Mouse (Mus musculus) adrenal gland, adult 8-10 months (tissue): ENCODE results near the gene A3galt2. TPM values are rescaled to one million over a fixed set of nuclear protein-coding genes. Genes with fewer than 3 reads are reported as not detected.
A peak's percentile ranks its signal among the peaks of the same experiment; 100 is the strongest.

ENCODE experiments used
- DNase-seq: peaks from one replicate; pipeline ENCODE4 v3.0.0; 2022
- total RNA-seq, 4 experiments: library from RNA; stranded (reverse); gene quantifications; 2 replicates each; pipeline ENCODE4 v1.2.4; 2022

A3galt2 gene
- total RNA-seq, 4 experiments from 2014 or later, result 0.14 to 0.34 (median 0.15) TPM

DNA sequence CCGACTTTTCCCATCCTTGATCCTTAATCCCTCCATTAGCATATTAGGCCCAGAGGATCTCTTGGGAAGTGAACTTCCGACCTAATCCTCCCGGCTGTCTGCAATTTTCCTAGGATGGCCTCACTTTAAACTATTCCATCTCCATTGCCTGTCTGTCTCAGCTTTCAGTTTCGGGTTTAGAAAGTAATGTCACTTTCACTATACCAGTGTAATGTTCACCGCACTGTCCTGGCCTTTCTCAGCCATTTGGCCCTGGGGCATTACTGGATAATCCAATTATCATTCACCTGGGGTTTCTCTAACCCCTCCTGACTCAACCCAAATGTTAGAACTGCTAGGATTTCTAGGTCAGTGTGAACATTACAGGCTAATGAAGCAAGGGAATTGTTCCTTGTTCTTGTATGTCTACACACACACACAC lies 26.7 kb upstream of the A3galt2 start:
- DNase-seq, result no peak

- no peak for DNase-seq
These were observed 26.0 kb upstream of the A3galt2 start for GRCm38 (mm10) chr4:128729033-128729708.

DNA sequence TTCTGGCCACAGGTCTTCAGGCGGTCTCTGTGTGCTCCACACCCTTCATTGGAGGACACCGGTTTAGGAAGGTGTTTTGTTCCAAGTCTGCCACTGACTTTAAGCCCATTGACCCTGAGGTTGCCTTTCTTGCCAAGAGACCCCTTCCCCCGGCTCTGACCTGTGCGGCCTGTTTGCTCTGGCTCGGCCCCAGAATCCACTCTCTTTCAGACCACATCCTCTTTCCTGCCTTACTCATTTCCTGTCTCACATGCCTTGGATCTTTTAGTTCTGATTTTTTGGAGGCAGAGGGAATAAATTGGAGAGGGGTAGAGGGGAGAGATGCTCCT lies 25.5 kb upstream of the A3galt2 start:
- no peak for DNase-seq

DNA sequence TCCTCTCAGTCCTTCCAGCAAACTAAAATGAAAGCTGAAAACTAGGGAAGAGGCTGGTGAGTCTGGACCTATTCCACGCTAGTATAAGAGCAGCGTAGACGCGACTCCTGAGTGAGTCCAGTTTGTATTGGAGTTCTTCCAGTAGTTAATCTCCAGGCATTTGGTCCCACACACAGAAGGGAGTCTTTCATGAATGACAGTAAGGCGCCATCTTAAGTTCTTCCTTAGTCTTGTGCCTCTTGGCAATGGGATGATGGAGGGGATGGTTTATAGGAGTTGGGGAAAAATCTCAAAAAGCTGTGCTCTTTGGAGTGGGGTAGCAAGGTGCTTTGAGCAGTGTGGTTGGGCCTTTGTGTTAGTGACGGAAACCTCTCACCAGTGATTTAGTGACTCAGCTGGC lies 24.9 kb upstream of the A3galt2 start:
- DNase-seq, result no peak

DNA sequence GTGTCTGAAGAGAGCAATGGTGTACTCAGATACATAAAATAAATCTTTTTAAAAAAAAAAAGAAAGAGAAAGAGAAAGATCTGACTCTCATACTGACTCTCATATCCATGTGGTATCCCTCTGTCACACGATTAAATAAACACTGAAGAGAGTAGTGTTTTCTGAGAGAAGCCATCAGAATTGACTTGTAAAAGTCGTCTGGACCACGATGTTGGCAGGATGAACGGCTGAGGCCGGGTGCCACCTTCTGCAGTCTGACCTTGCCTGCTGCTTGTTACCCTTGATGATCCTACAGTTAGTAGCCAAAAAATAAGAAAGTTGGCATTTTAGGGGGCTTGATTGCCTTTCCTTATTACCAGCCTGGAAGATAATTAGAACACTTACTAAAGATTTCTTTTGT lies 22.4 kb upstream of the A3galt2 start:
- DNase-seq, result no peak

DNA sequence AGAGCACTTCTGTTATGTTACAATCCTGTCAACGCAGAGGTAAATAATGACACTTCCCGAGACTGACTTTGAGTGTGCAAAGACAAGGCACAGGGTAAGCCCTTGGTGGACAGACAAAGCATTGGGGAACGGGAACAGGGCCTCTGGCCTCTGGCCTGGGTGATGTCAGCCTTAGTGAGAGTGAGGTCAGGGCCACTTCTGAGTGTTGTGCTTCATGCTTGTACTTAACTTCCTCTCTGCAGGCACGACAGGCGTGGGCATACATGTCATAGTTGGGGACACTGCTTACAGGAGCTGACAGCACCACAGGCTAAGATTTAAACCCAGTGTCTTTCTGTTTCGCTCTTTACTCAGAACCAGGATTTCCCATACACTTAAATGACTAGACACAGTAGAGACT lies 21.7 kb upstream of the A3galt2 start:
- no peak for DNase-seq

DNA sequence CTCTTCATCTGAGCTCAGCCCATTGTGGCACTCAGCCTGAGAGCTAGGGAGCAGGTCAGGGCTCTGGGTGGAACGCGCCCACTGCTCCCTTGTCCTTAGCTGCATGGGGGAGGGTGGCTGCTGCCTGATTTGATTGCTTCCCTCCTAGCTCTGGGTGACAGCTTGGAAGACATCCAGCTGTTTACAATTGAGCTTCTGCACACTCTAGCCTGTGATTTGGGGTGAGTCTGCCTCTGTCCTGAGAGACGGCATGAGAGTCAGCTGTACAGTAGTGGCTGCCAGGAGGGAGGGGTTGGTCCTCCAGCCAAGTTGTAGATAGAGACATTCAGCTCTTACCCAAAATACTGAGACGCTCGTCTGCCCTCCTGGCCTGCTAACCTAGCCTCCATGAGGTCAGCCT lies 20.9 kb upstream of the A3galt2 start:
- DNase-seq, result peak; percentile 61

- no peak for DNase-seq
These were observed 20.2 kb upstream of the A3galt2 start for GRCm38 (mm10) chr4:128734721-128735671.

GRCm38 (mm10) chr4:128737137-128737589 lies 18.0 kb upstream of the A3galt2 start:
- DNase-seq, result no peak

DNA sequence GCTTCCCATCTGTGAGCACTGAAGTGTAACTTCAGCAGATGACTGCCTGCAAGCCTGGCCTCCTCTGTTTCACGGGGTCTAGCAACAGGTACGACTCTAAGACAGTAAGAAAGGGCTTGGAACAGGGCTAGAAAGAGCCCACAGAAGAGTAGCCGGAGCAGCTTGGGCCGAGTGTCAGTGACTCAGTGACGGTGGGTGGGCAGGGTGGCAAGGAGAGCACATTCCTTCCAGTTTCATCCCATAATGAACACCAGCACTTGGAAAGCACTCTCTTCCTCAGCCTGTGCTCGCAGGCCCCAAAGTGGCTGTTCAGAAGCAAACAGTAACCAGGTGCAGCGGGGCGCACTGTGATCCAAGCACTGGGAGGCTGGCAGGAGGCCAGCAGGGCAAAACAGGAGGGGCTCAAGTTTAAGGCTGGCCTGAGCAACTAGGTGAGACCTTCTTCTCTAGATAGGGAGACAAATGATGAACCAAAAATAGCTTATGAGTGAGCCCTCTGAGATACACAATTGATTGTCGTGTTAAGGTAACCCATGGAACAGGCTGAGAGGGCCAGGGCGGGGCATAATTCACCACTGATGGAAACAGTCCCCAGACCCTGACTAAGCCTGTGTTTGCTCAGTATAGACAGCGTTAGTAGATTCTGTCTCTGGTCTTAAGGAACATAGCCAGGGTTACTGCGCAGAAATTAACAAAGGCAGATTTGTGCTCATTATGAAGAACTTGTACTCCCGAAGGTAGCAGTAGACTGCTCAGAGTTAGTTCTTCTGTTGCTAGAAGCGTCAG lies 17.1 kb upstream of the A3galt2 start:
- DNase-seq, result no peak

DNA sequence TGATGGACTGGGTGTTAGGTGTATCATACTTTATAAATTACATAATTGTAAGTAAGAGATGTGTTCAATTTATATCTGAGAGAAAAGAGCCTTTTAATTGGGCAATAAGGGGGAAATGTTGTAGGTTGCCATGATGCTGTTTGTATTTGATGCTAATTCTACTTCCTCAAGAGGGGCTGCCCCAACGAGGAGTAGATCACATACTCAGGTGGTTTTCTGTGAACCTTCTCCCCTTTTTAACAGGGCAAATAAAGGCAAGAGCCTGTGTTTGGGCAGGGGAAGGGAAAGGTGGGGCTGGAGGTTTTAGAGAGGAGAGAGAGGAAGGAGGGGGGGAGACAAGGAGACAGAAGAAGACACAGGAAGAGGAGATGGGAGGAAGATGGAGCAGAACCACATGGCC lies 14.3 kb upstream of the A3galt2 start:
- no peak for DNase-seq

- no peak for DNase-seq
These were observed 13.3 kb upstream of the A3galt2 start for GRCm38 (mm10) chr4:128741906-128742305.

GRCm38 (mm10) chr4:128742379-128742970 lies 12.7 kb upstream of the A3galt2 start:
- no peak for DNase-seq

DNA sequence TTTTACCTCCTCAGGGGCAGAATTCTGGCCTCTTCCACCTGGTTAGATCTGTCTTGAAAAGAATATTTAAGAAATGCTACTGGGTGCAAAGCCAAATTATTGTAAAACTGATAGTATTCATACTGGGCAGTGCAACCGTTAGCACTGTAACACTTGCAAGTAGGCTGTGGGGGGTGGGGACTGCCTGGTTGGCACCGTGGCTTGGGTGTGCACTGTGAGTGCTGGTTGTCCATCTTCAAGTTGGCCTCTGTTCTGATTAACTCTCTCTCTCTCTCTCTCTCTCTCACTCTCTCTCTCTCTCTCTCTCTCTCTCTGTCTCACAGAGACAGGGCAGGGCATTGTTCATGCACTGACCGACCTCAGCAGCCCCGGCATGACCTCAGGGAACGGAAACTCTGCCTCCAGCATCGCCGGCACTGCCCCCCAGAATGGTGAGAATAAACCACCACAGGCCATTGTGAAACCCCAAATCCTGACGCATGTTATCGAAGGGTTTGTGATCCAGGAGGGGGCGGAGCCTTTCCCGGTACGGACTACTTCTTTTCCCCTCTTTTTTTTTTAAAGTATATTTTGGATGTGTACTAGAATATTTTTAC lies 12.0 kb upstream of the A3galt2 start:
- DNase-seq, result no peak

DNA sequence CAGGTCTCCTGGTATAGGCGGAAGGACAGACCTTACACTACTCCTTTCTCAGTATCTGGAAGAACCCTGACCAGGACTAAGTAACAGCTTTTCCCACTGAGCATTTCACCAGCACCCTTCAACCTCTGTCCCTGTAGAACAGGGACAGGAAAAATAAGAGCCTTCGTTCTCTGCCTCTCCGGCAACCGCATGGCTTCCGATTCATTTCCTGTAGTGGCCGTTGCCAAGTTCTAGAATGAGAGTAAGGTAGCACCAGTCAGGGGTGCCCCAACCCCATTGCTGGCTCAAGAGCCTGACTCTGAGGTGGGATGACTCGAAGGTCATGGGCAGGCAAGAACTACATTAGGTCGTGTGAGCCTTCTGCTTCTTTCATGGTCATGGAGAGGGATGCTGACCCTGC lies 10.0 kb upstream of the A3galt2 start:
- DNase-seq, result no peak

DNA sequence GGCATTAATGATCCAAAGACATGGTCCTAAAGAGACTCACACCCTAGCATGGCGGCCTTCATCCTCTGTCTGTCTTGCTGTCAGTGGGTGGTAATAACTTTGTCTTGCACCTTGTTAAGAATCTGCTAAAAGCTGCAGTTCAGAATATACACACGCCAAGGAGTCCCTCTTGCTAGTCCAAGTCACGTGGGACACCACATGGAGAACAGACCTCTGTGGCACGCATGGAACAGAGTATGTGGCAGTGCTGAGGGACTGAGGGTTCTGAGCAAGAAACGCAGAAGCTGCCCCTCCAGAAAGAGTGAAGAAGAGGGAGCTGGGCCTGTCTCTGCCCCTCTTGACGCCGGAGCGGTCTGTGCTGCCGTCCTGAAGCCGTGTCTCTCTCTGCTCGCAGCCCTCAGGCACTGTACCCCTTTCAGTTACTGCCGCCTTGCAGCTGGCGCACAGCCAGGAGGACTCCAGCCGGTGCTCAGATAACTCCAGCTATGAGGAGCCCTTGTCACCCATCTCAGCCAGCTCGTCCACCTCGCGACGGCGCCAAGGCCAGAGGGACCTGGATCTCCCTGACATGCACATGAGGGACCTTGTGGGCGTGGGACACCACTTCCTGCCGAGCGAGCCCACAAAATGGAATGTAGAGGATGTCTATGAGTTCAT lies 7.4 kb upstream of the A3galt2 start:
- DNase-seq, result peak; percentile 45

GRCm38 (mm10) chr4:128748309-128748708 lies 6.9 kb upstream of the A3galt2 start:
- DNase-seq, result no peak

GRCm38 (mm10) chr4:128751006-128751405 lies 4.2 kb upstream of the A3galt2 start:
- no peak for DNase-seq

DNA sequence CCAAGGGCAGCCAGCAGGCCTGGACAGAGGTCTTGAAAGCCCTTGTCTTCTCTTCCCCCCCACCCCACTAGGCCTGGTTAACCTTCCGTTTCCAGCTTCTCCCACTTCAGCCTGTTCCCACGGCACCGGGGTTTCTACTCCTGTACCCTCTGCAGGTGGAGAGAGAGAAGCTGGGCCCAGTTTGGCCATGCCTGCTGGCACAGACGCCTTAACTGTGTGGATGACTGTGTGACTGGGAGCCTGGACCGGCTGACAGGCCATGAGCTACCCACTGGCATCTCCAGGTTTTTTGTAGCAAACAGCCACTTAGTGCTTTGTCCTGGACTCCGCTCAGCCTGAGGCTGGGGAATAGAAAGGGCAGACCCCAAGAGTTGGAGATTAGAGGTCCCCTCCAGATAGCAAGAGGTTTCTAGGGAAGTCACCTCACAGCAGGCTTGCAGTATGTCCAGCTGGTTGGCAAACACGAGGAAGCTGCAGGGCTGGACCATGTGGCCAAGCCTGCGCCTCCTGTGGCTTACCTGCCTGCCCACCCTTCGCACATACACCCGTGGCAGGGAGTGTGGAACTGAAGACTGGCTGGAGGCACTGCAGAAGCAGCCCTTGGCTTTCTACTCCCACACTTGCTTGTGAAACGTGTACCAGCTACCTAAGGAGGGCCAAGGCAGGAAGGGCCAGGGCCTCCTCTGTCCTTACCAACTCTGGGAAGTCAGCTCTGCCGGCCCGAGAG lies 3.0 kb upstream of the A3galt2 start:
- no peak for DNase-seq

DNA sequence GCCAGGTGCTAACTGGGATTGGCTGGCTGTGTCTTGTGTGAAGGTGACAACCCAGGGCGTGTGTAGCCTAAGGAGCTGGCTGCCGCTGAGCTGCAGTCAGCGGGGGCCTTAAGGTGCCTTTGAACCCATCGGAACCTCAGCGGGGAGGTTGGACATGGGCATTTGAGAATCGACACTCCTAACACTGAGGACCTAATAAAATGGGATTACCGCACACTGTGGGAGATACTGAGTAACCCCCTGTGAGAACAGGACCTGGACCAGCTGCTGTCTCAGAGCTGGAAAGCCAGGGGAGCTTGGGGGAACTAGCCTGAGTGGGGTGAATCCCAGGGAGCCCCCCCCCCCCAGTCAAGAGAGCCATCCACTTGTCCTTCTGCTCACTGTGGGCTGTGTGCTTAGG lies 1.6 kb upstream of the A3galt2 start:
- no peak for DNase-seq

DNA sequence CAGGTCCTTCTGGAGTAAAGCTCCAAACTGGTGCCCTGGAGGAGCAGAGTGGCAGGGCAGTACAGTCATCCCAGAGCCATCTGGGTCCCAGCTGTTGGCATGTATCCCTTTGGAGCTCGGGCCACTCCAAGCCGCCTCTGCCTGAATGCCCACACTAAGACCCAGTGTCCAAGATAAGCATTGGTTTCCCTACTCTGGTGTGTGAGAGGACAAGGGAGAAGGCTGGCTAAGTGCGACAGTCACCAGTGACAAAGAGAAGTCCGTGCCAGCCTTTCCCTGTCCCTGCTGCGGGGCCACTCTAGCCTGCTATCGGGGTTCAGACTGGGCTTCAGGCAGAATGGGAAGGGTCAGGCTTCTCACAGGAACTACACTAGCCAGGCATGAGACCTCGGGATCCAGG lies 736 bp downstream of the A3galt2 start:
- DNase-seq, result no peak
